Mouse (Mus musculus) skeletal muscle tissue, adult 2 months (tissue): ENCODE data around the gene Cycs.

Experiments
- DNase-seq: peaks from one replicate; pipeline ENCODE4 v3.0.0-alpha.2; 2012; ENCODE audit warnings: low read depth, low spot score

Cycs gene

GRCm38 (mm10) chr6:50545412-50546043 is 20.8 kb downstream of the Cycs start:
- peak; percentile 31 for DNase-seq

GRCm38 (mm10) chr6:50542535-50542934 is 23.8 kb downstream of the Cycs start:
- DNase-seq: no peak

GRCm38 (mm10) chr6:50539641-50540040 is 26.7 kb downstream of the Cycs start:
- no peak for DNase-seq

- DNase-seq: peak; percentile 82
Measured at GRCm38 (mm10) chr6:50536461-50536892, 29.9 kb downstream of the Cycs start.

- no peak for DNase-seq
Measured at GRCm38 (mm10) chr6:50535346-50535745, 31.0 kb downstream of the Cycs start.

- no peak for DNase-seq
Measured at GRCm38 (mm10) chr6:50531920-50532319, 34.4 kb downstream of the Cycs start.

- DNase-seq: no peak
Measured at GRCm38 (mm10) chr6:50531003-50531402, 35.3 kb downstream of the Cycs start.

GRCm38 (mm10) chr6:50529194-50529593 is 37.1 kb downstream of the Cycs start:
- no peak for DNase-seq

- DNase-seq: peak; percentile 22
Measured at GRCm38 (mm10) chr6:50527416-50527815, 38.9 kb downstream of the Cycs start.

- peak; percentile 48 for DNase-seq
Measured at GRCm38 (mm10) chr6:50526597-50527024, 39.7 kb downstream of the Cycs start.

- DNase-seq: no peak
Measured at GRCm38 (mm10) chr6:50525846-50526245, 40.5 kb downstream of the Cycs start.

- no peak for DNase-seq
Measured at GRCm38 (mm10) chr6:50524261-50524896, 42.0 kb downstream of the Cycs start.

- no peak for DNase-seq
Measured at GRCm38 (mm10) chr6:50522772-50523171, 43.6 kb downstream of the Cycs start.

GRCm38 (mm10) chr6:50521532-50522135 is 44.7 kb downstream of the Cycs start:
- no peak for DNase-seq

GRCm38 (mm10) chr6:50520139-50520538 is 46.2 kb downstream of the Cycs start:
- no peak for DNase-seq

GRCm38 (mm10) chr6:50518371-50518770 is 48.0 kb downstream of the Cycs start:
- DNase-seq: no peak
